Mouse (Mus musculus) heart, postnatal 0 days (tissue): ENCODE data around the gene Acsm4.

Experiments
- CTCF ChIP-seq: IDR thresholded peaks from 2 replicates; pipeline ENCODE4 v1.5.1; 2016; ENCODE audit warnings: antibody characterized with exemption, control low read depth, low read depth
- EP300 ChIP-seq: IDR thresholded peaks from 2 replicates; pipeline ENCODE4 v1.6.1; 2016; ENCODE audit warnings: antibody characterized with exemption, low read depth

GRCm38 (mm10) chr7:119738877-119739276 is 49.1 kb downstream of the Acsm4 start:
- TF ChIP-seq CTCF = no peak
- TF ChIP-seq EP300 = no peak
